Mouse (Mus musculus): ENCODE measurements at regions not wholly inside any gene's neighbourhood (a gene's known extent, or its start where the extent isn't known, plus 50 kb on each side); places are given as distances from the start of the nearest gene placed in this dataset.

GRCm38 (mm10) chr15:62524628-62525027 is 1320.3 kb downstream of the Gsdmc2 start:
- DNase-seq = no peak
- intact Hi-C loops (cut with DNase I) = no loop called here

DNA sequence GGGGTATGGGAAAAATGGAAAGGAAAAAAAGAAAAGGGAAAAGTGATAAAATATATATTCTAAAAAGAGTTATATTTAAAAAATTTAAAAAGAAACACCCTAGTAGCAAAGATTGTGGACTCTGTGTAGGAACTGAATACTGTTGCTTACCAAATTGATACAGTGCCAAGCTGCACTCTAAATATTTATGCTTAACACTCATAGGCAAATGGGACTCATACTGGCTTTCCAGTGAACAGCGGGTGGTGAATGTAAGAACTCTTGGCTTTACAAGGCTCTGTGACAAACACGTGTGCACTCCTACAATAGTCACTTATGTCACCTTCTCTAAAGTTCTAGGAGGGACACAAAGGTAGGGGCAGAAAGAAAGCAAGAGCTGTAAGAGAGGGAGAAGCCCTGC is 1320.8 kb downstream of the Gsdmc2 start:
- intact Hi-C loops (cut with DNase I) = no loop called here
- no peak for DNase-seq

DNA sequence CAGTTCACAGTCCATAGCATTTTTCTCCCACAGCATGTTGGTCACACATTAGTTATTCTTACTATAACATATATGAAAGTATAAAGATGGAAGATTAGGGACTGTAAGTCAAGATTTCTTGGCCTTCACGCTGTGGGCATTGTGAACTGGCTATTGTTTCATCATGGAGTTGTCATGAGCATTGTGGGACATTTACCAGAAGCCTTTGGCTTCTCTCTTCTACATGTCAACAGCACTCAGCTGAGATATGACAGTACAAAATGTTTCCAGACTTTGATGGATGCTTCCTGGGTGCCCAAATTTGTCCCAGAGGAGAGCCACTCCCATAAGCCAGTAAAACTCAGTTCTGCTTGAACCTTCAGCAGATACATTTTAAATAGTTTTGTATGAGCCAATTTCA is 1331.5 kb downstream of the Gsdmc2 start:
- no peak for DNase-seq
- intact Hi-C loops (cut with DNase I) = no loop called here

GRCm38 (mm10) chr15:62511461-62511860 is 1333.5 kb downstream of the Gsdmc2 start:
- intact Hi-C loops (cut with DNase I) = no loop called here
- DNase-seq = no peak

DNA sequence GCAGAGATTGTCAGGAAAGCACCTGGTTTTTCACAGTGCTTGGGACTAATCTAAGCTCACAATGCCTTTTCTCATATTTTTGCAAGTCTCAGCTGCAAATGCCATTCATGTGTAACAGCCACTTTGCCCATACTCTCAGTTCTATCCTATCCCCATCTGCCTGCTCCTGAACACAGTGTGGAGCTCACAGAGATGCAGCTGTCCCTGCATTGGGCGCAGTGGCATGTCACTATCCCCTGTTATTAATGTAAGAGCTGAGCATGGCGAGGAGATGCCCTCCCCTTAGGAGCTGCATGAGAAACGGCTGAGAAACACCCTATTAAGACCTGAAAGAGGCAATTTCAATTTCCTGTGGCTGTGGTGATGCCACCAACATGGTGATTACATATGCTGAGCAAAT is 1341.1 kb downstream of the Gsdmc2 start:
- intact Hi-C loops (cut with DNase I) = no loop called here
- DNase-seq = no peak

- intact Hi-C loops (cut with DNase I) = no loop called here
- DNase-seq = peak in 1 of 2 experiments; percentile 27
These were observed 1344.0 kb downstream of the Gsdmc2 start for GRCm38 (mm10) chr15:62500966-62501365.

GRCm38 (mm10) chr15:62500522-62500921 is 1344.5 kb downstream of the Gsdmc2 start:
- intact Hi-C loops (cut with DNase I) = no loop called here
- no peak for DNase-seq

DNA sequence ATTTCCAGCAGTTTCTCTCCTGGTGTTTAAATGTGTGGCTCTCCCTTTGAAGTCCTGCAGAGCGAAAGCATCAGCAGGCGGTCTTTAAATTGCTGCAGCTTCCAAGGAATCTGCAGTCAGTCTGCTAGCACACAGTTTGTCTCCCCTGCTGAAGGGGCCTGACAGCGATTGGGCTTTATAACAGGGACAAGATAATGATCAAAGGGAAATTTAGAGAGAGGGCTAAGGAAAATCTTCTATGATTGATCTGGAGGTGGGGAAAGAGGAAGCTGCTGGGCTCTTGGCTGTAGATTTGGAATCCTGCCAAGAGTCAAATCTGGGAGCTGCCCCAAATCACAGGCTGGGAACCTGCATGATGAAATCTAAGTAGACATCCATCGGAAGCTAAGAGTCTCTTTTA is 1348.8 kb downstream of the Gsdmc2 start:
- no peak for DNase-seq
- intact Hi-C loops (cut with DNase I) = no loop called here

- no peak for DNase-seq
These were observed 1352.6 kb downstream of the Gsdmc2 start for GRCm38 (mm10) chr15:62492350-62492749.

DNA sequence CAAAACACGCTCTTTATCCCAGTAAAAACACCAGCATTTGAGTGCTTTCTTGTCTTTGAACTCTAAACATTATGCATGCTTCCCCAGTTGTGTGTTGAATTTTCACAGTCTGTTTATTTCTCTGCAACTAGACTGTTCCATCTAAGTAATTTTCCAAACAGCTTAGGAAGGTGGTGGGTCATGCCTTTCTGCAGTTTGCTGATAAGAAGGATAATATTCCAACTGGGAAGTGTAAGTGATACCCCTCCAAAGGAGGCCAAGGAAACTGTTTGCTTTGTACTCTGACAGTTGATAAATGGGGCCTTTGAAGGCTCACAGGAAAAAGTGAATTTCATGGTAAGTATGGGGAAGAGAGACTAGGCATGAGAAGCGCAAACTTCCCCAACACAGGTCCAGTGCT is 1354.4 kb downstream of the Gsdmc2 start:
- intact Hi-C loops (cut with DNase I) = no loop called here
- no peak for DNase-seq

More at GRCm38 (mm10) chr15:62492350-62492749, 1352.6 kb downstream of the Gsdmc2 start:
- intact Hi-C loops (cut with DNase I) = no loop called here

DNA sequence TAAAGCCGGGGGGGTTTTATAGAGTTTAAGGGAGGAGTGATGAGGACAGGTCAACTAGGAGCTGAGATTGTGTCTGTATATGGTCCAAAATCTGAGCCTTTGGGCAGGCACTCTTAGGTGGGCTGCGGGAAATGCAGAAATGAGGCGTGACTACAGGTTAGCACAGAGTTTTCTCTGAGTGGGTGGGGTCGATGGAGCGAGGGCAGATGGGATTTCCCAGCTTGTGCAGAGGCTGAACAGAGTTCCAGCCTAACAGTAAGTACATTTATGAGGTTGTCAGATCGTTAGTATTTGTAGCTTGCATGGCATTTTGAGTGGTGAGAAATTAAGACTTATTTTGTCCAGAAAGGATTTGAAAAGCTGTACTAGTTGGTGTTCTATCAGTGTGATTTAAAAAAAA is 1358.4 kb downstream of the Gsdmc2 start:
- intact Hi-C loops (cut with DNase I) = no loop called here
- no peak for DNase-seq

DNA sequence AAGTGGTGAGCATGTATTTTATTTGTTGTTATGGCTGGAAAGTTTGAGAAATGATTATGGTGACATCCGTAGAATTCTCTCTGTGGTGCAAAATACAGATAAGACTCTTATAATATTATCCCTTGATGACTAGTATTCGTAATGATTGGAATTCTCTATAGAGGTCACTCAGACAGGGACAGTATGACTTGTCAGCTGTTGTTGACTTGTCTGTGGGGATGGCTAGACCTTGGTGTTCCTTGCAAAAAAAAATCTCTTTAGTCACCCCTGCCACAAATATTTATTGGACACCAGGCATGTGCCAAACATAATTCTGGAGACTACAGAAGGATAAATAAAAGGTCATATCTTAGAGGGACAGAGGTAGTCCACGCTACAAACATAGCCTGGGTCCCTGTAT is 1360.6 kb downstream of the Gsdmc2 start:
- intact Hi-C loops (cut with DNase I) = no loop called here

DNA sequence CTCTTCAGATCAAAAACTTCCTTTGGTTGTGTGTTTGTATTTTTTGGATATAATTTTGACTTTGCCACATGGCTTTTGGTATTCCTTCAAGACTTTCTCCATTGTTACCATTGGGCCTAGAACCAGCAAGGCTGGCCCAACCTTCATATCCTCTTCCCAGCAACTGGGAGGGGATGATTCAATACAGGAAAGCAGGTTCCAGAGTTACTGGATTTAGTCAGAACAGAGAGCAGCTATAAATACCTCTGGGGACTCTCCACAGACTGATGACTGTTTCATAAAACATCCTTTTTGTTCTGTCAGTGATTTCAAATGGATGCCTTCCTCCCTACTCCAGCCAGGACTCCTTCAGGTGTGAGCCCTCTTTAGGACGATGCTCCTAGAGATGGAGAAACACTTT is 1361.4 kb downstream of the Gsdmc2 start:
- DNase-seq = no peak
- intact Hi-C loops (cut with DNase I) = no loop called here

More for the DNA sequence above, 1360.6 kb downstream of the Gsdmc2 start:
- DNase-seq = no peak

DNA sequence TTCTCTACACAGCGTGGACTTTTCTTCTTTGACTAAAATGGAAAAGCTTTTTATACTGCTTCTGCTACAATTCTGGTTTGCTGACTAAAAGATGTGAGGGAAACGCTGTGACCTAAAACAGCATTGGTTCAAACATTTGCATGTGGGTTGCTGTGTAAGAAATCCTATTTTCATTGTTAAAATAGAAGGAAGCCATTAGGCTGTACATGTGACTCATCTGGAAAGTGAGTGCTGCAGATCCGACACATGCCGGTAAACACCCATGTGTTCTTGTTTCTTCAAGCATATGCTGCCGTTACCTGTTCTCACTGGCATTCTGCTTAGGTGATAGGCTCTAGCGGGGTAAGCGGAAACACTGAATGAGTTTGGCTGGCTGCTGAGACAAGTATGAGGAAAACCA is 1362.6 kb downstream of the Gsdmc2 start:
- DNase-seq = no peak
- intact Hi-C loops (cut with DNase I) = no loop called here

GRCm38 (mm10) chr15:62477779-62478178 is 1367.2 kb downstream of the Gsdmc2 start:
- intact Hi-C loops (cut with DNase I) = no loop called here
- no peak for DNase-seq

GRCm38 (mm10) chr15:62476452-62476851 is 1368.5 kb downstream of the Gsdmc2 start:
- no peak for DNase-seq
- intact Hi-C loops (cut with DNase I) = no loop called here

- DNase-seq = no peak
- intact Hi-C loops (cut with DNase I) = no loop called here
These were observed 1374.2 kb downstream of the Gsdmc2 start for GRCm38 (mm10) chr15:62470683-62471331.

GRCm38 (mm10) chr15:62468076-62468475 is 1376.9 kb downstream of the Gsdmc2 start:
- intact Hi-C loops (cut with DNase I) = no loop called here

GRCm38 (mm10) chr15:62466856-62467255 is 1378.1 kb downstream of the Gsdmc2 start:
- DNase-seq = no peak

More at GRCm38 (mm10) chr15:62468076-62468475, 1376.9 kb downstream of the Gsdmc2 start:
- peak in 1 of 2 experiments; percentile 10 for DNase-seq

GRCm38 (mm10) chr15:62465026-62465839 is 1379.7 kb downstream of the Gsdmc2 start:
- intact Hi-C loops (cut with DNase I) = no loop called here
- no peak for DNase-seq

More at GRCm38 (mm10) chr15:62466856-62467255, 1378.1 kb downstream of the Gsdmc2 start:
- intact Hi-C loops (cut with DNase I) = no loop called here

- DNase-seq = no peak
- intact Hi-C loops (cut with DNase I) = no loop called here
These were observed 1382.3 kb downstream of the Gsdmc2 start for GRCm38 (mm10) chr15:62462698-62463097.
